Mouse (Mus musculus) megakaryocyte progenitor cell, adult 5-6 weeks (primary cell): ENCODE measurements around the gene Abhd17c. TPM values are rescaled to one million over a fixed set of nuclear protein-coding genes. Genes with fewer than 3 reads are reported as not detected.
"Not testable (repeated sequence)": the region's sequence is repeated elsewhere in the genome, so short reads cannot be mapped to it uniquely, and the experiment has no call there.

Experiments
- ATAC-seq: replicated peaks from 2 replicates; pipeline ENCODE4 v1.8.0; 2016; ENCODE audit warnings: mild to moderate bottlenecking, moderate TSS enrichment, inconsistent platforms; ENCODE audit not compliant: poor library complexity
- total RNA-seq, 2 experiments: library from RNA; stranded (forward) in 1 of 2; stranded (reverse) in 1 of 2; fragments of 157-497, 149-512 nt in 1 of 2; fragments of 200-1000 nt in 1 of 2; gene quantifications; 2 replicates each; pipeline versions ENCODE4 v1.2.3 to v1.2.4; 2015 to 2017

Gene Abhd17c
- total RNA-seq (2015): 46.1 and 47.4 TPM in 2 replicates
- total RNA-seq (2017): 22.8 and 26.8 TPM in 2 replicates

DNA sequence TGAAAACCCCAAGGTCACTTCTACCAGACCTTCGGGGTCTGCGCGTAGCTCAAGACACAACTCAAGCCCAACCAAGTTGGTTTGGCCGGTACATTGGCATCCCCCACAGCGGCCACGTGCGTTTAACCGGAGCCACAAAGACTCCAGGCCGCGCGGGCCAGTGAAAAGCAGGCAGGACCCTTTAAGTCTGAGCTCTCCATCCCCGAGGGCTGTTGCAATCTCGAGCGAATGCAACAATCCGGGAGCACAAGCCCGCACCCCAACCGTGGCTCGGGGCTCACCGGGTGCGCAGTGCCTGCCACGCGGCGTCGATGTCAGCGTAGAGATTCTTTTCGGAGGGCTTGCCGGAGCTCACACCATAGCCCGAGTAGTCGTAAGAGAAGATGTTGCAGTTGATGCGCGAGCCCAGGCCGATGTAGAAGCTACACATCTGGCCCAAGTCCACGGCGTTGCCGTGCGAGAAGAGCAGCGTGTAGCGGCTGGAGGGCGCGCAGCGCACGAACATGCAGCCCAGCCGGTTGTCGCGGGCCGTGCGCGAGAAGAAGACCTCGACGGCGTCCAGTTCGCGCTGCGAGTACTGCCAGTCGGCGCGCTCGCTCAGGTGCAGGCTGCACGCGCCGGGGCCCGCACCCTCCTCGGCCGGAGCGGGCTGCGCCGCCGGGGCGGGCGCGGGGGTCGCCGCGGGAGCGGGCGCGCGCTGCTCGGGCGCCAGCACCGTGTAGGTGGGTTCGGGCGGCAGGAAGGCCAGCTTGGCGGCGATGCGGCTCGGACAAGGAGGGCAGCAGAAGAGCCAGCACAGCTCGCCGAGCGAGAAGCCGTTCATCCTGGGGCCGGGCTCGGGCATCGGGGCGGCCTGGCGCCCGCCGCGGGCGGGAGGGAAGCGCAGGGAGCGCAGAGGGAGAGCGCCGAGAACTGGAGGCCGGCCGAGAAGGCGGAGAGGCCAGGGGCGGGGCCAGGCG, at the start of gene Abhd17c:
Gene Abhd17c, minus strand, starts transcription at position 893 of the 959 bp plus-strand sequence.
- peak; percentile 40 for ATAC-seq

DNA sequence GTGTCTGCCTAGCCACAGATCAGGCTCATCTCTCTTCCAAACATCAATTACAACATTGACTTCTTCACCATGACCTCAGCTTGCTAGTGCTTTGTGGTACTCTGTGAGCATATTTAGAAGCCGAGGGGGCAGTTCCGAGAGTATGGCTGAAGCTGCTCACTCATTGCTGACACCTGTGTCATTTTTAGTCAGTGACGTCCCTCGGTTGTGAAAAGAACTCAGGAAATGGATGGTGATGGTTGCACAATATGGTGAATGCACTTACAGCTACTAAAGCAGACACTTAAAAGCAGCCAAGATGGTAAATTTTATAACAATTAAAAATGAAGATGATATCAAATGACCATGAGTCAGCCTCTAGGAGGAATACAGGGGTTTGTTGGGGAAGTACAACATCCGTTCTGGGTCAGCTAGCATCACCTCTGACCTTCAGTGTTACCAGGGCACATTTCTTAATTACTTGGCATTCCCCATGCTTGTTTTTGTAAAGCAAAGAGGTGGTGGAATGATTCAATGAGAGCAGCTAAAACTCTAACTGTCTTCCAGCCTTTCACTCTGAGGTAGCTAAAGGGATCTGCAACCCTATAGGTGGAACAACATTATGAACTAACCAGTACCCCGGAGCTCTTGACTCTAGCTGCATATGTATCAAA, 45.6 kb upstream of the Abhd17c start:
- ATAC-seq: peak; percentile 84

DNA sequence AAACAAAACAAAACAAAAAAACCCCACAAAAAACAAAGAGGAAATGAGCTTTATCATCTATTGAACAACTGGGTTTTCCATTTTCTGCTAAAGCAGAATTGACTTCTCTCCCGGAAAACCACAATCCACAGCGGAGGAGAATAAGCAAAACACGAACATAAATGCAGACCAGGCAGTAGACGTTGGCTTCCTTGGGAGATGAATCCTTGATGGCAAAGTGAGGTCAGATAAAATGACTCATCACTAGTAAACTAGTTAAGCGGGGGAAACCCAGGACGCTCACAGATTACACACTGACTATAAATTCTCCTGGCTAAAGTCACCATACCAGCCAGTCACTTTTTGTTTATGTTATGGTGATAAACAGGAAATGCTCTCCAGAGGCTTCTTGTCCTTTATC, 44.5 kb upstream of the Abhd17c start:
- ATAC-seq: 0 out of 2 replicates have a peak, but pooled peaks have one; percentile 31

DNA sequence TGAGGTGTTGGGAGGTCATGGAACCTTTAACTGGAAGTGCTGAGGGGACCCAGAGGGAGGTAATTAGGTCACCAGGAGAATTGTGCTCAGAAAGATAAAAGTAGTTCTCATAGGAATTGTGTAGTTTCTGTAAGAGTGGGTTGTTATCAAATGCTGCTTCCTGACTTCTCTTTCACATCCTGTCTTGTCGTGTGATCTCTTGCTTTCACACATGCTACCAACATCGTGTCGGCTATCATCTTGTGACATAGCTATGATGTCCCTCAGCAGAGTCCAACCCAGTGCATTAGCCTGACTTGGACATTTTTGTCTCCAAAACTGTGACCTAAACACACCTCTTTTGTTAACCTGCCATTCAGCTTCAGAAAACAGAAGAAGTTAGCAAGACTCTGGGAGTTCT, 40.6 kb upstream of the Abhd17c start:
- ATAC-seq: no peak

DNA sequence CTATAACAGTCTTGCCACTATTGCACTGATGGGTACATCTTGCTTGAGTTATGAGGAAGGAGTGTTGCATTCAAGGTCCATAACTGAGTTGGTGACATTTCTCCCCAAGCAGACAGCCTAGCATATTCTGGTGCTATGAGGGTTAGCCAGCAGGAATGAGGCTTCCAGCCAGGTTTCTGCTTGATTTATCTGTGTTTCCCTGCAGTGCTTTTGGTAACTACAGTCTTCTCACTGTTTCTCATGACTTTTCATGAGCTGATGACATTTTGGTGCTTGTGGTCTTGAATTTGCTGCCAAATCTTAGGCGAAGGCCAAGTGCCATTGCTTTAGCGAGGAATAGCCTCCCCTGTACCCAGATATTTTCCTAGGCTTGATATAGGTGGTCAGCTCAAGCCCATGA, 39.8 kb upstream of the Abhd17c start:
- no peak for ATAC-seq

DNA sequence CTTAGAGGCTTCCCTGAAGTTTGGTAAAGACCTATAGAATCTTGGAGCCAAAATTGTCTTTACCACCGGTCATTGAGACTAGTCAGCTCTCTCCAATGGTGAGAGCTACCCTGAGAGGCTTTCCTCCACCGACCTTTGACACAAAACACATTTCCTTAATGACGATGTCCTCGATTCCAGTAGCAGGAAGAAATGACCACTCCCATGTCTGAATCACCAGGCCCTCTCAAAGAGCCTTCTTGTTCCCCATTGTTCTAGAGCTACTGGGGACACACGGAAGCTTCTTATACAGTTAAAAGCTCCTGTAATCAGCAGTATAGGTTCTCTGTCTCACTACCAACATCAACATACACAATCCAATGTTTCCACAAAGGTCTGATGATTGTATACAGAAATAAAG, 36.5 kb upstream of the Abhd17c start:
- ATAC-seq: no peak

DNA sequence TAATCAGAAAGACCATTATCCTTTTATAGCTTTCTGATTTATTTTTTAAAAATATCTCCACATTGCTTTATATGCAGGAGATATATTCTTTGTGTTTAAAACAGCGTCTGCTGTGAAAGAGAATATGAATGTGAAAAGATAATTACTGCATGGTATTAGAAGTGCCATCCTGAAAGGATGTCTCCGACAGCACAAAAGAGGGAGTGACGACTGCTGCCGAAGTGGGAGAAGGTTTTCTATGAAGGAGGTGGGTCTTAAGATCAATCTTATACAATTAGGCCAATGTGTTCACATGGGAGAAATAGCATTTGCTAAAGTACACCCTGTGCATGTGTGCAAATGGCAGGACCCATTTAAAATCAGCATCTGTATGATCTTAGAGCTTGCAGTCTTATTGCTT, 33.5 kb upstream of the Abhd17c start:
- ATAC-seq: no peak

DNA sequence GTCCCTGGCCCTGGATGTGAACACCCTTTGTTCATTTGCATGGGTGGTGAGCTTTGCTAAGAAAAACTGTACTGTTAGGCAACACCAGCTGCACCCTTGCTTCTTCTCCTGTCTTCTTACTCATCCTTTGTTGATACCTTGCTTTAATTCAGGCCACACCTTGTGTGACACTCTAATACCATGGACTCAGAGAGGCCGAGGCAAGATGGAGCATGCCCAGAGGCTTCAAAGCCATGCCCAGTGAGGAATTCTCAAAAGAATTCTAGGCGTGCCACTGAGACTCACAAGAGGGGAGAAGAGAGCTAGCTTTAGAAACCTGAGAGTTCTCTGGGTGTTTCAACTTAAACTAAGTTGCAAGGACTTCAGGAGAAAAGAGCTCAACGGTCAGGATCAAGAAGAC, 33.0 kb upstream of the Abhd17c start:
- no peak for ATAC-seq

DNA sequence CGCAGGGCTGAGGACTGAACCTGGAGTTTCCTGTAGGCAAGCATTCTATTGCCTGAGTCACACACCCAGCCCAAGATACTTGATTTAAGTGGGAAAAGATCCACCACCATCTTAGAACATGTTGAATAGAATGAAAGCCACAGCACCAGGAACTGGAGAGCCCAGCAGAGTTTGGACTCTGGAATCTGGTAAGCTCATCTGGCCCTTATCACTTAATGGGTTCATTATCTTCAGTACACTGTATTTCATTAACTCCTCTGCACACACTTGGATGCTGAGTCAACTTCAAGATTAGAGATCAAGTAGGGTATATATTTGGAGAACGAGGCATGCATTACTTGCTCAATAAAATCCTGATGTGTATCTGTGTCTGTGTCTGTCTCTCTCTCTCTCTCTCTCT, 27.1 kb upstream of the Abhd17c start:
- not testable (repeated sequence) for ATAC-seq

DNA sequence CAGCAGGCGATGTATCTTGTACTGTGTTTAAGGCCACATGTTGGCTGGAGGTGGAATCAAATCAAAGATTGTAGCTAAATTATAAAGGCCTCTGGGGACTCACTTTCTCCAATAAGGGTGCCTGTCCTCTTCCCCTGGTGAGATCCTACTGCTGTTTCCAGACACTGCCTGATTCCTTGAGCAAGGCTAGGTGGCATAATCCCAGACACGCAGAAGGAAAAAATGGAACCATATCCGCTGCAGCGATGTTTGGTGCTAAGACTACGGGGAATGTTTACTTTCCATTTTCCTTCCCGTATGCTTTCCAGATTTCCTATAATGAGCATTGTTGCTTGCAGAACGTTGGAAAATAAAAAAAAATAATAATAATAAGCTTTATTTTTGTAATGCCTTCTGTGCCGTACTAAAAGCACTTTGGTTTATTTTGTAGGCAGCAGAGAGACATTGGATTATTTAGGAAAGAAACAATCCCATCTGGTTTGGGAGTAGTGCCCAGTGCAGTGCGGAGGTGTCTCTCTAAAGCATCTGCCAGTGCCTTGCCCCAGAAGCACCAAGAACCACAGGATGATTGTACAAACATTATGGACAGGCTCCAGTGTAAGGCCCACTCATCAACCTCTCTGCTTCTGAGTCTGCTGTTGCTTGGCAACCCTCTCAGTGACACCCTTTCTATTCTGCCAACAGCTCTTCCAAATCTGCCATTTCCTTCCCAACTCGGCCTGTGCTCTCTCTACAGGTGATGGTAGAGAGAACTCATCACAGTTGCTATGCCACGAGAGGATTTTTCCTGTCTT, 23.2 kb upstream of the Abhd17c start:
- ATAC-seq: no peak

DNA sequence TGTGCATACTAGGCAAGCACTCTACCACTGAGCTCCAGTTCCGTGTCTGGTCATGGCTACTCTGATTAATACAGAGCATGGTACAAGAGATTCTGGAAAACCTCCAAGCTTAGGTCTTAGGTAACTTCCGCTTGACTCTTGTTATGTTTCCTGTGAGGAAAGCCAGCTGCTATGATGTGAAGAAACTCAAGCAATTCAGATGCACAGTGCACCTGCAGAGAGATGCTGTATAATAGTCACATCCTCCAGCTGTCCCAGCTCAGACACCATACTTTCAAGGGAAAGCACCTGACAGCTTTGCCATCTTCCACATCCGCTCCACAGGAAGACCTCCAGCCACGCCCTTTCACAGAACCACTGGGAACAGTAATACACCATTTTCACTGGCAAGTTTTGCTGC, 21.7 kb upstream of the Abhd17c start:
- peak; percentile 82 for ATAC-seq

DNA sequence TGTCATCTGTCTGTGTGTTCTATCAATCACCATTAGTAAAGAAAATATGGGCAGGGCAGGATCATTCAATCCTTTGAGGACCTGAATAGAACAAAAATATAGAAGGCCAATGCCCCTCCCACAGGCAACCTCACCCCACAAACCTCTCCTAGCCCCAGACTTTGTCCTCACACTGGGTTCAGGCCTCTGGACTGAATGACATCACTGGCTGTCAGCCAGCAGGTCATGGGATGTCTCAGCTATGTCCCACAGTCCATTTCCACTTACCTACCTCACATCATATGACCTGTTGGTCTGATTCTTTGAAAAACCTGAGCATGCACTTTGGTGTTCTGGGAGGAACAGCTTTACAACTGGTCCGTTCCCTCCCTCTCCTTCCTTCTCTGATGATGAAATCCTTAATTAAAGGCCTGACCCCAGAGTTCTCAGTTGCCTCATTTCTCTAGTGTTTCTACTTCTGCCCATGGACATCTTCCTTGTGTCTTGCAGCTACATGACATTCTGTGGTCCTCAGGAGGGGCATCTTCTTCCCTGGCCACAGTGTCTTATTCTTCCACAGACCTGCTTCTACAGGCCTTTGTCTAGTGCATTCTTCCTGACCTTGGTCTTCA, 19.6 kb upstream of the Abhd17c start:
- ATAC-seq: peak; percentile 71

DNA sequence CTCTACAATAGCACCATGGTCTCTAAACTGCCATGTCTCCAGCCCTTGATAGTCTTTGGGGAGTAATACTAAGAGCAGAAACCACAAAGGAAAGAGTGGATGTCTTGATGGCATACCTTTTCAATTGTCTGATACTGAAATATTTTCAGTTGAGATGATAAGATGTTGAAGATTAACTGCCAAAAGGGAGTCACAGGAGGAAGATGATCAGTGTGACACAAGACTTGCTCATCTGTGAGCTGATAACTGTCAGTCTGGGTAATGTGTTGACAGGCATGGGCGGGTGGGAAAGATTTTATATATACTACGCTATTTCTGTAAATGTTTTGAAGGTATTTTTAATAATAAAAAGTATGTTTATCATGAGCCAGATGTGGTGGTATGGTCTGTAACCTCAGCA, 16.7 kb upstream of the Abhd17c start:
- ATAC-seq: no peak

DNA sequence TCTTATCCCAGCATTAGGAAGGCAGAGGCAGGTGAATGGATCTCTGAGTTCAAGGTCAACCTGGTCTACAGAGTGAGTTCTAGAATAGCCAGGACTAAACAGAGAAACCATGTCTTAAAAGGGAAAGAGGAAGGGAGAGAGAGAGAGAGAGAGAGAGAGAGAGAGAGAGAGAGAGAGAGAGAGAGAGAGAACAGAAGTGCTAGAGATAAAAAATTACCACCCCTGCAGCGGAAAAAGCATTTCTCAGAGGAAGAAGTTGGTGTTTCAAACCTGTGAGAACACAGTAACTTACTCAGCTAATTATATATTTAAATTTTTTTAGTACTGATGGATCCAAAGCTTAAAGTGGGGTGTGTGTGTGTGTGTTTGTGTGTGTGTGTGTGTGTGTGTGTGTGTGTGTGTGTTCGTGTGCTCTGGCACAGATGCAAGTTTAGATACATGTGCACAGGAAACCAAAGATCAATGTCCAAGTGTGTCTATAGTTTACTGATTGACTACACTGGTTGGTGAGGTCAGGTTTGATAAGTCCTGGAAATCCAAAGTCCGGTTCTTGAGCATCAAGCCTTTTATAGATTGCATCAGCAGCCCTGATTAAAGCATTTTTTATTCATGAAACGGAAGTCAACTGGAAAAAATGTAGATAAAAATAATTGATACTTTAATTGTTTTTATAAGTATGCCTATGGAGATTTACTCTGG, 15.2 kb upstream of the Abhd17c start:
- ATAC-seq: no peak

DNA sequence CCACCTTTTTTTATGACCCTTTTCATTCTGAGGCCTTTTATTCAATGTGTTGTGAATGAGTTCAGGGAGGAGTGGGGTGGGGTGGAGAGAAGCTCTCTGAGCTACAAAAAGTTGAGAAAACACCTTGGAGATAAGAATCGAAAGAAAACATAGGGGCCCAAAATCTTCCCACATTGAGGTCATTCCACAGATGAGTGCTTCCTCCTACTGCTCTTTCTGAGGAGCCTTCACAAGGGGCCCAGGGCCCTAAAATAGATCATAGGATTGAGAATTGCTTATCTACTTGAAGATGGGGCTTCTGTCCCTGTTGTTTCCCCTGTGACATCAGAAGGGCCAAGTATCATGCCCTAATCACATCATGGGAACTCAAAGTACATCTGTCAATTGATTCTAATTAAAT, 14.3 kb upstream of the Abhd17c start:
- no peak for ATAC-seq

DNA sequence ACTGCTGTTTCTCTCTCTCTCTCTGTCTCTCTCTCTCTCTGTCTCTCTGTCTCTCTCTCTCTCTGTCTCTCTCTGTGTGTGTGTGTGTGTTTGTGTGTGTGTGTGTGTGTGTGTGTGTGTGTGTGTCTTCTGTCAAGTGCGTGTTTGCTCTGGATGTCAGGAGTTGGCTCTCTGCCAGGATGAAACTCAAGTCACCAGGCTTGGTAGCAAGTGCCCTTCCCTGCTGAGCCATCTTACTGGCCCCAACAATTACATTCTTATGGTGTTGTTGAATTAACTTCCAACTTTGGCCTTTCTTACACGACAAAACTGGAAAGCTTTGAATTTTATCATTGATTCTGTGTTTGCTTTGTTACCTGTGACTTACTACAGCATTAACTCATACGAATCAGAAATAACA, 13.6 kb upstream of the Abhd17c start:
- ATAC-seq: no peak

DNA sequence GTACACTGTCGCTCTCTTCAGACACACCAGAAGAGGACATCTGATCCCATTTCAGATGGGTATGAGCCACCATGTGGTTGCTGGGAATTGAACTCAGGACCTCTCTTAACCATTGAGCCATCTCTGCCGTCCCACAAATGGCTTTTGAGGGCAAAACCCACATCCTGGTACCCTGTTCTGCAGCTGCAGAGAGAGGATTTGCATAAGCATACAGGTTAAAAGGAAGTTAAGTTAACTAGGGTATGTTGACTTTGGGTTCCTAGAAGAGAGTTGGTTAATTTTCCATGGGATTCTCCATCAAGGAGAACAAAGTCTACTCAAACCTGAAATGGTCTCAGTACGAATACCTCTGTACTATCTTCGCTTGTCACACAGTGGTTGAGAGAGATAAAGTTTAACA, 13.2 kb upstream of the Abhd17c start:
- peak; percentile 79 for ATAC-seq

DNA sequence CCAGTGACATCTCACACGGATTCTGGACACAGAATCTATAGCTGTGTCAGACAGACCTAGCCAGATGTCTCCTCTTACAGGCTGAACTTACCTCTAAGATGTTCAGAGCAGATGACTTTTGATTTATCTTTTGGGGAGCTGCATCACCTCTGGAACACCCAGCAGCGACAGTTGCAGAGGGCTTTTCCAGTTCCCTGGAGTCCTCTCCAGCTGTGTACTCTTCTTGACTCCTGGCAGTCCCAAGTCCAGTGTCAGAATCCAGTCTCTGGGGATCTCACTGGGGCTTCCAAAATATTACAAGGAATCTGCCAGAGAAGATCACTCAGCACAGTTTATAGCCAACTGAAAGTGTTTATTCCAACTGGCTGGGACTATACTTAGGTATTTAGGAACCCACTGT, 12.7 kb upstream of the Abhd17c start:
- ATAC-seq: no peak

DNA sequence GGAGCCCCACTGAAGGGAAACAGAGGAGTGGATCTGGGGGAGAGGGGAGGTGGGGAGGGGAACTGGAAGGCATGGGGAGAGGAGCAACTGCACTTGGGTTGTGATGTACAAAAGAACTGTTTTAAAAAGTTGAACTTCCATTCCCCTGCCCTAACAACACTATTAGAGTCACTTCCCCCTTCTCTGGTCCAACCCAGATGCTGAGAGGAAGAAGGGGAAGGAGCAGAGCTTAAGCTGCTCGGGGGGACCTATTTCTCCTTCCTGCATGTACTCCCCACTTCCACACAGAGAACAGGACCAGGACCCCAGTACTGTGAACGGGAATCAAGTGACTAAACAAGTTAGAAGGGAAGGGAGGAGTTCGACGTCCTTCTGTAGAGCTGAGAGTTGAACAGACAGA, 11.9 kb upstream of the Abhd17c start:
- ATAC-seq: peak; percentile 91

DNA sequence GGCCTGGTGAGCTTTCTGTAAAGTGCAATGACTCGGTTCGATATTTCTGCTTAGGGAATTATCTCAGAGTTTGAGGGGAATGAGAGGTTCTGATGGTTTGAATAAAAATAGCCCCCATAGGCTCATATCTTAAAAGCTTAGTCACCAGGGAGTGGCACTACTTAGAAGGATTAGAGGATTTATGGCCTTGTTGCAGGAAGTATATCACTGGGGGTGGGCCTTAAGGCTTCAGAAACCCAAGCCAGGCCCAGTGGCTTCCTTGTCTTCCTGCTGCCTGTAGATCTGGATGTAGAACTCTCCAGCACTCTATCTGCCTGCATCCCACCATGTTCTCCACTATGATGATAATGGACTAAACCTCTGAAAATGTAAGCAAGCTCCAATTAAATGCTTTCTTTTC, 7.7 kb upstream of the Abhd17c start:
- no peak for ATAC-seq
